Mouse (Mus musculus) embryonic facial prominence, embryonic 15.5 days (tissue): Measurements from ENCODE around the gene Slc35e3. TPM values are rescaled to one million over a fixed set of nuclear protein-coding genes. Genes with fewer than 3 reads are reported as not detected.

Experiments used
- ATAC-seq: fragments of 200-750 bp; cut with Nextera tagmentation; 2 replicates; pipeline ENCODE4 v1.8.0; 2017; ENCODE audit warnings: low read depth, moderate TSS enrichment; ENCODE audit not compliant: insufficient number of reproducible peaks, low FRiP score, low TSS enrichment
- H3K27ac ChIP-seq: fragments of 300-500 bp; sonication (generic); replicated peaks from 2 replicates; pipeline ENCODE4 v1.5.1; 2015; ENCODE audit warnings: mild to moderate bottlenecking, inconsistent platforms
- H3K27me3 ChIP-seq: fragments of 300-500 bp; sonication (generic); 2 replicates; pipeline ENCODE4 v1.6.1; 2015; ENCODE audit warnings: inconsistent platforms
- H3K36me3 ChIP-seq: fragments of 300-500 bp; sonication (generic); 2 replicates; pipeline ENCODE4 v1.6.1; 2015; ENCODE audit warnings: mild to moderate bottlenecking, inconsistent platforms
- H3K4me1 ChIP-seq: fragments of 300-500 bp; sonication (generic); 2 replicates; pipeline ENCODE4 v1.6.1; 2015; ENCODE audit warnings: inconsistent platforms
- H3K4me2 ChIP-seq: fragments of 300-500 bp; sonication (generic); replicated peaks from 2 replicates; pipeline ENCODE4 v1.6.1; 2015; ENCODE audit warnings: mild to moderate bottlenecking, inconsistent platforms
- H3K4me3 ChIP-seq: fragments of 300-500 bp; sonication (generic); replicated peaks from 2 replicates; pipeline ENCODE4 v1.5.1; 2015; ENCODE audit warnings: mild to moderate bottlenecking, inconsistent platforms
- H3K9ac ChIP-seq: fragments of 300-500 bp; sonication (generic); 2 replicates; pipeline ENCODE4 v1.6.1; 2015; ENCODE audit warnings: inconsistent platforms
- H3K9me3 ChIP-seq: fragments of 300-500 bp; sonication (generic); replicated peaks from 2 replicates; pipeline ENCODE4 v1.6.1; 2016; ENCODE audit warnings: inconsistent platforms
- WGBS: fragments of 180-500 bp; shearing (Covaris S2); methylation state at CpG from one replicate; pipeline ENCODE4 v1.1.7; 2015; 5-methylcytosine and 5-hydroxymethylcytosine counted together
- polyA plus RNA-seq: library from polyadenylated mRNA; unstranded; fragments of >200 nt; fragmentation: Nextera tagmentation; extraction: Ambion mirVana; gene quantifications from 2 replicates; pipeline ENCODE4 v1.2.1, GENCODE M21; 2015

Gene Slc35e3
- polyA plus RNA-seq, 1 experiment from 2014 or later, result 22.7 TPM

- Histone ChIP-seq H3K9me3 (no peaks in the 10 kb centered on the region), H3K4me3 (no peak overlapping the region), H3K4me1 (no peaks in the 10 kb centered on the region), H3K9ac (no peak overlapping the region), H3K27me3 (no peaks in the 10 kb centered on the region), H3K27ac (no peak overlapping the region), H3K4me2 (no peak overlapping the region), H3K36me3 (peaks cover 50% of the 10 kb centered on the region)
- no peak for ATAC-seq
- 85% methylated on average over 13 of the region's 13 CpGs for WGBS
Observed at GRCm38 (mm10) chr10:117688204-117689151, 57.7 kb downstream of the Slc35e3 start.

DNA sequence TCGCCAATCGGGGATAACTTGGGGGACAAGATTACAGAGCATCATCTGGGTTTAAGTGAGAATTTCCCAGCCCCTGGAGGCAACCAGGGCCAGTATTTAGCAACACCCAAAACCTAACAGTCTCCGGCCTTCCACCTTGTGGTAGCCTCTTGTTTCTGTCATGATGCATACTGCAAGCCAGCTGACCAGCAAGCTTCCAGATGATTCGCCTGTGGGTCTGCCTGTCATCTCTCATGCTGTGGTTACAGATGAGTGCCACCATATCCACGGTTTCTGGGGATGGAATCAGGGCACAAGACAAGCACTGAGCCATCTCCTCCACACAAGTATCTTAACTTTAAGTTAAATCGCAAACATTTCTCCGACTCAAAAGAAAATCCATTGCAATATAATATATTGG lies 58.6 kb downstream of the Slc35e3 start:
- H3K27me3 ChIP-seq, result no peaks in the 10 kb centered on the region
- no peak overlapping the region for H3K9ac ChIP-seq
- 86% methylated on average over 7 of the region's 7 CpGs for WGBS
- peaks cover 44% of the 10 kb centered on the region for H3K36me3 ChIP-seq
- no peak overlapping the region for H3K4me3 ChIP-seq
- H3K4me1 ChIP-seq, result 0 out of 2 replicates have a peak, but pooled peaks cover 3% of the 10 kb centered on the region
- no peak overlapping the region for H3K4me2 ChIP-seq
- H3K27ac ChIP-seq, result no peak overlapping the region
- ATAC-seq, result no peak
- no peaks in the 10 kb centered on the region for H3K9me3 ChIP-seq

DNA sequence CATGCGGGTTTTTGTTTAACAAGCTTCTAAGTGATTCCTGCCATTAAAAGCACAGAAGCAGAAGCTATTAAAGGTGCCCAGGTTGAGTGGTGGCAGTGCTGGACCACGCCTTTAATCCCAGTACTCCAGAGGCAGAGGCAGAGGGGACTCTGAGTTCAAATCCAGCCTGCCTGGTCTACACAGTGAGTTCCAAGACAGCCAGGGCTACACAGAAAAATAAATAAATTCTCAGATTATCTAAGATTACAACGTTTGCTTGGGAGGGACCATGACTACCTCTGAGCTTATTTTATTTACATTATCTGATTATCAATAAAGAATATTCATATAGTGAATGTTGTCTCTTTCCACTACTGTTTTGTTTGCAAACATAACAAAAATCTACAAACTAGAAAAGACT lies 59.1 kb downstream of the Slc35e3 start:
- no peak for ATAC-seq
- no peak overlapping the region for H3K4me3 ChIP-seq
- WGBS, result 78% methylated on average over 3 of the region's 3 CpGs

DNA sequence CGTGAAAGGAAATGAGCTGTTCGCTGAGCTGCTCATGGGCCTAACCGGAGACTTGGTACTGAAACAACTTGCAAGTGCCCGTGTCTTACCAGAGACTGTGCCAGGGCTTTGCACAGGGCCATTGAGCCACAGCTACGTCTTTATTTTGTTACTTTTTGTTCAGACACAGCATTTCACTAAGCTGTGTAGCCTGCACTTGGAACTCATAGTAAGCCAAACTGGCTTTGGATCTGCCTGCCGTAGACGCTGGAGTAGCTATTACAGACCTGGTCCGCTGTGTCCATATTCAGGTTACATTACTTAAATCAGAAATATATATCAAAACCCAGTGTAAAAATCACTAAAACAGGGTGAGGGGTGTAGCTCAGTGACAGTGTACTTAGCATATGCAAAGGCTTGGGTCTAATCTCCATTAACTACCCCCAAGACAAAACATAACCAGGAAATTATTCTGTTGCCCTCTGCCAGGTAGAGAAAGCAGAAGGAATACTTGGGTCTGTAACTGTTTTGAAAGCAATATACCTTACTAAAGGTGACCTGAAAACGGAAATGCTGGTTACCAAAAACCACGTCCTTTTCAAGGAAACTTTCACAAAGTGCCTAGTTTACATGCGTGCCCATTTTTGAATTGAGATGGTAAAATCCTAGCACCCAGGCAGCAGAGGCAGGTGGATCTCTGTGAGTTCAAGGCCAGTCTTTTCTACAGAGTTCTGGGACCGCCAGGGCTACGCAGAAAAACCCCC lies 60.1 kb downstream of the Slc35e3 start:
- no peak overlapping the region for H3K9ac ChIP-seq
- WGBS, result 91% methylated on average over 13 of the region's 13 CpGs
- 0 out of 2 replicates have a peak, but pooled peaks cover 3% of the 10 kb centered on the region for H3K4me1 ChIP-seq
- H3K36me3 ChIP-seq, result peaks cover 31% of the 10 kb centered on the region
- no peak overlapping the region for H3K4me3 ChIP-seq
- no peak overlapping the region for H3K4me2 ChIP-seq
- no peak overlapping the region for H3K27ac ChIP-seq
- H3K9me3 ChIP-seq, result no peaks in the 10 kb centered on the region
- no peaks in the 10 kb centered on the region for H3K27me3 ChIP-seq
- ATAC-seq, result no peak

More for the DNA sequence above, 59.1 kb downstream of the Slc35e3 start:
- H3K9ac ChIP-seq, result no peak overlapping the region
- no peak overlapping the region for H3K4me2 ChIP-seq
- no peaks in the 10 kb centered on the region for H3K27me3 ChIP-seq
- 0 out of 2 replicates have a peak, but pooled peaks cover 3% of the 10 kb centered on the region for H3K4me1 ChIP-seq
- H3K27ac ChIP-seq, result no peak overlapping the region
- no peaks in the 10 kb centered on the region for H3K9me3 ChIP-seq
- peaks cover 39% of the 10 kb centered on the region for H3K36me3 ChIP-seq

DNA sequence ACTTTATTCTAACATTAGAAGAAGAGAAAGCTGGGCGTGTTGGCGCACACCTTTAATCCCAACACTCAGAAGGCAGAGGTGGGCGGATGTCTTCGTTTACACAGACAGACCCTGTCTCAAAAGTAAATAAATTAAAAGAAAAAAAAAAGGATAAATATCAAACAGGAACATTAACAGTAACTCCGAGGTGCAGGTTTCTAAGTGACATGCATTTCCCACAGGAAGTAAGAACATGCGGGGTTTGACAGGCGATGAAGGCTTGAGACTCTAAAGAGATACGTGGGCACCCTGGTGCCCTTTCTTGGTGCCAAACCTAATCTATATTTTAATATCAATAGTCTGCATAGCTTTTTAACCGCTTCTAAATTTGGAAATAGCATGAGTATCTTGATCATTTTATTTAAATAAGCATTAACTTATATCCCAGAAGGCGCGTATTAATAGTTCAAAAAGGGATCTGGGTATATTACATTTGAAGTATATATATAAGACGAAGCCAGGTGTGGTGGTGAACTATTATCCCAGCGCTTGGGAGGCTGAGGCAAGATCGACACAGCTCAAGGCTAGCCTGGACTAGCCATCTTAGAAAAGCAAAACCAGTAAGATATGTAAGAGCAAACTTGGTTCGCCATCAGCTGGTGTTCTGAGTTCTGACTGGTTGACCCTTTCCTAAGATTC lies 60.9 kb downstream of the Slc35e3 start:
- H3K9me3 ChIP-seq, result no peaks in the 10 kb centered on the region
- 0 out of 2 replicates have a peak, but pooled peaks cover 3% of the 10 kb centered on the region for H3K4me1 ChIP-seq
- ATAC-seq, result no peak
- H3K27me3 ChIP-seq, result no peaks in the 10 kb centered on the region
- H3K9ac ChIP-seq, result no peak overlapping the region
- 87% methylated on average over 15 of the region's 15 CpGs for WGBS
- H3K36me3 ChIP-seq, result peaks cover 24% of the 10 kb centered on the region
- no peak overlapping the region for H3K4me2 ChIP-seq
- H3K27ac ChIP-seq, result no peak overlapping the region
- H3K4me3 ChIP-seq, result no peak overlapping the region

- no peak for ATAC-seq
- H3K4me3 ChIP-seq, result no peak overlapping the region
- 83% methylated on average over 19 of the region's 19 CpGs for WGBS
- no peaks in the 10 kb centered on the region for H3K9me3 ChIP-seq
- H3K4me2 ChIP-seq, result no peak overlapping the region
- H3K27me3 ChIP-seq, result no peaks in the 10 kb centered on the region
- H3K9ac ChIP-seq, result no peak overlapping the region
- H3K36me3 ChIP-seq, result peaks cover 20% of the 10 kb centered on the region; the same call in 1 of the 2 replicates
- no peak overlapping the region for H3K27ac ChIP-seq
- H3K4me1 ChIP-seq, result 0 out of 2 replicates have a peak, but pooled peaks cover 3% of the 10 kb centered on the region
Observed at GRCm38 (mm10) chr10:117684298-117685170, 61.6 kb downstream of the Slc35e3 start.

GRCm38 (mm10) chr10:117683734-117684037 lies 62.5 kb downstream of the Slc35e3 start:
- Histone ChIP-seq H3K27ac (no peak overlapping the region), H3K9ac (no peak overlapping the region), H3K27me3 (no peaks in the 10 kb centered on the region), H3K4me1 (0 out of 2 replicates have a peak, but pooled peaks cover 3% of the 10 kb centered on the region), H3K4me3 (no peak overlapping the region), H3K9me3 (no peaks in the 10 kb centered on the region), H3K4me2 (no peak overlapping the region), H3K36me3 (peaks cover 12% of the 10 kb centered on the region; the same call in 1 of the 2 replicates)
- no peak for ATAC-seq
- 92% methylated on average over 9 of the region's 9 CpGs for WGBS

Other genes with a start within 250 kb of the Slc35e3 start
- 60.5 and 68.7 TPM in 2 replicates for gene Cpm, start 116.9 kb downstream of the Slc35e3 start, polyA plus RNA-seq
- 43.9 and 57.8 TPM in 2 replicates for gene Mdm2, start 35.6 kb downstream of the Slc35e3 start, polyA plus RNA-seq
- 50.7 and 50.8 TPM in 2 replicates for gene Nup107, start 46.3 kb upstream of the Slc35e3 start, polyA plus RNA-seq
- 170 and 174 TPM in 2 replicates for gene Rap1b, start 99.7 kb upstream of the Slc35e3 start, polyA plus RNA-seq